Mouse (Mus musculus) hindbrain, embryonic 11.5 days (tissue): ENCODE results near the gene 2310061N02Rik. TPM values are rescaled to one million over a fixed set of nuclear protein-coding genes. Genes with fewer than 3 reads are reported as not detected.
"Not testable (repeated sequence)": the region's sequence is repeated elsewhere in the genome, so short reads cannot be mapped to it uniquely, and the experiment has no call there.

Experiments used
- ATAC-seq: fragments of 200-750 bp; cut with Nextera tagmentation; 2 replicates; pipeline ENCODE4 v1.8.0; 2017; ENCODE audit warnings: mild to moderate bottlenecking, moderate TSS enrichment, moderate library complexity; ENCODE audit not compliant: low FRiP score
- DNase-seq: peaks from one replicate; pipeline ENCODE4 v3.0.0-alpha.2; 2015; ENCODE audit warnings: low spot score
- H3K27ac ChIP-seq: fragments of 300-500 bp; sonication (generic); 2 replicates; pipeline ENCODE4 v1.5.1; 2014; ENCODE audit warnings: mild to moderate bottlenecking, low read depth, low read length
- H3K27me3 ChIP-seq: fragments of 300-500 bp; sonication (generic); 2 replicates; pipeline ENCODE4 v1.6.1; 2014; ENCODE audit warnings: mild to moderate bottlenecking, low read length, moderate library complexity, mixed read lengths; ENCODE audit not compliant: control insufficient read depth, insufficient read depth
- H3K36me3 ChIP-seq: fragments of 300-500 bp; sonication (generic); 2 replicates; pipeline ENCODE4 v1.6.1; 2014; ENCODE audit warnings: mild to moderate bottlenecking, low read length, moderate library complexity, mixed read lengths; ENCODE audit not compliant: control insufficient read depth, insufficient read depth
- H3K4me1 ChIP-seq: fragments of 300-500 bp; sonication (generic); replicated peaks from 2 replicates; pipeline ENCODE4 v1.6.1; 2014; ENCODE audit warnings: low read length, mixed read lengths; ENCODE audit not compliant: control insufficient read depth, insufficient read depth
- H3K4me2 ChIP-seq: fragments of 300-500 bp; sonication (generic); replicated peaks from 2 replicates; pipeline ENCODE4 v1.6.1; 2014; ENCODE audit warnings: mild to moderate bottlenecking, low read depth, low read length
- H3K4me3 ChIP-seq: fragments of 300-500 bp; sonication (generic); 2 replicates; pipeline ENCODE4 v1.5.1; 2014; ENCODE audit warnings: low read depth, low read length
- H3K9ac ChIP-seq: fragments of 300-500 bp; sonication (generic); 2 replicates; pipeline ENCODE4 v1.6.1; 2014; ENCODE audit warnings: low read depth, low read length
- H3K9me3 ChIP-seq: fragments of 300-500 bp; sonication (generic); 2 replicates; pipeline ENCODE4 v1.6.1; 2016; ENCODE audit warnings: low read length; ENCODE audit not compliant: control insufficient read depth
- WGBS: fragments of 180-500 bp; shearing (Covaris S2); extraction: QIAGEN DNeasy Blood & Tissue Kit; methylation state at CpG from one replicate; pipeline ENCODE4 v1.1.7; 2014; 5-methylcytosine and 5-hydroxymethylcytosine counted together
- polyA plus RNA-seq: library from polyadenylated mRNA; unstranded; fragments of >200 nt; fragmentation: Nextera tagmentation; extraction: Ambion mirVana; gene quantifications from 2 replicates; pipeline ENCODE4 v1.2.1, GENCODE M21; 2014

Gene 2310061N02Rik
- not detected in 2 replicates for polyA plus RNA-seq

- Histone ChIP-seq H3K4me3 (no peak within 1 kb of the TSS), H3K9me3 (no peaks in the 10 kb centered on the region), H3K36me3 (no peaks in the 10 kb centered on the region), H3K4me2 (no peak within 1 kb of the TSS), H3K27ac (no peak within 1 kb of the TSS), H3K9ac (no peak within 1 kb of the TSS), H3K27me3 (no peaks in the 10 kb centered on the region), H3K4me1 (no peaks in the 10 kb centered on the region)
- no peak for DNase-seq
- WGBS: 87% methylated on average over 10 of the region's 10 CpGs
- no peak for ATAC-seq
Observed at GRCm38 (mm10) chr16:88707496-88708012, at the start of gene 2310061N02Rik. TSS of gene 2310061N02Rik (minus strand) at chr16:88707962.

- not testable (repeated sequence) for H3K4me1 ChIP-seq, ATAC-seq, H3K9me3 ChIP-seq, H3K4me2 ChIP-seq, H3K36me3 ChIP-seq, H3K4me3 ChIP-seq, H3K9ac ChIP-seq, H3K27ac ChIP-seq, H3K27me3 ChIP-seq, DNase-seq
- 90% methylated on average over 3 of the region's 3 CpGs for WGBS
Observed at GRCm38 (mm10) chr16:88751535-88751934, 43.8 kb upstream of the 2310061N02Rik start, which contains the start of gene Krtap13. TSS of gene Krtap13 (minus strand) at chr16:88751635.

DNA sequence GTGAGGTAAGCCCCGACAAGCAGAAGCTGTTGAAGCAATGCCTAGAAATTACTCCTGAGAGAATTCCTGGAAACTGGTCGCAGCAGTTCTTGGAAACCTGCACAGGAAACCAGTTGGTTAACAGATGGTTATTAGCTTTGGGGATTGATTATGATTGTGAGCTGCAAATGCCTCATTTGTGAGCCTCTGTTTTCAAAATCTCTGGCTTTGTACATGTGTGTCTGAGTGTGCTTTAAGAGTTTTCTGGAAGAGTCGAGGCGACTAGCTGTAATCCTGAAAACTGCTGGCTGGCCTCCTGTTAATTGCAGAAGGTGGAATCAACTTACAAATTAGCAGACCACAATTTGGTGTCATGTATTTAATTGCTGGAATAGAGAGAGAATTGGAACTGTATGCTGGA is 40.2 kb upstream of the 2310061N02Rik start:
- Histone ChIP-seq H3K9me3 (no peaks in the 10 kb centered on the region), H3K27me3 (no peaks in the 10 kb centered on the region), H3K4me2 (no peak overlapping the region), H3K36me3 (no peaks in the 10 kb centered on the region), H3K9ac (no peak overlapping the region), H3K27ac (no peak overlapping the region), H3K4me1 (no peaks in the 10 kb centered on the region), H3K4me3 (no peak overlapping the region)
- 77% methylated on average over 4 of the region's 4 CpGs for WGBS
- no peak for DNase-seq
- no peak for ATAC-seq

- H3K9ac ChIP-seq: no peak overlapping the region
- ATAC-seq (no peak), DNase-seq (no peak)
- H3K4me2 ChIP-seq: no peak overlapping the region
- H3K27ac ChIP-seq: no peak overlapping the region
- no peaks in the 10 kb centered on the region for H3K27me3 ChIP-seq
- no peaks in the 10 kb centered on the region for H3K4me1 ChIP-seq
- no peak overlapping the region for H3K4me3 ChIP-seq
- H3K9me3 ChIP-seq: no peaks in the 10 kb centered on the region
- WGBS: 83% methylated on average over 4 of the region's 4 CpGs
- H3K36me3 ChIP-seq: no peaks in the 10 kb centered on the region
Observed at GRCm38 (mm10) chr16:88744750-88745340, 37.1 kb upstream of the 2310061N02Rik start.

GRCm38 (mm10) chr16:88735391-88735790 is 27.6 kb upstream of the 2310061N02Rik start:
- WGBS: 79% methylated on average over 2 of the region's 2 CpGs
- Histone ChIP-seq H3K36me3 (no peaks in the 10 kb centered on the region), H3K4me3 (no peak overlapping the region), H3K4me2 (no peak overlapping the region), H3K27me3 (no peaks in the 10 kb centered on the region), H3K9me3 (no peaks in the 10 kb centered on the region), H3K9ac (no peak overlapping the region), H3K27ac (no peak overlapping the region), H3K4me1 (no peaks in the 10 kb centered on the region)
- ATAC-seq (no peak), DNase-seq (no peak)

DNA sequence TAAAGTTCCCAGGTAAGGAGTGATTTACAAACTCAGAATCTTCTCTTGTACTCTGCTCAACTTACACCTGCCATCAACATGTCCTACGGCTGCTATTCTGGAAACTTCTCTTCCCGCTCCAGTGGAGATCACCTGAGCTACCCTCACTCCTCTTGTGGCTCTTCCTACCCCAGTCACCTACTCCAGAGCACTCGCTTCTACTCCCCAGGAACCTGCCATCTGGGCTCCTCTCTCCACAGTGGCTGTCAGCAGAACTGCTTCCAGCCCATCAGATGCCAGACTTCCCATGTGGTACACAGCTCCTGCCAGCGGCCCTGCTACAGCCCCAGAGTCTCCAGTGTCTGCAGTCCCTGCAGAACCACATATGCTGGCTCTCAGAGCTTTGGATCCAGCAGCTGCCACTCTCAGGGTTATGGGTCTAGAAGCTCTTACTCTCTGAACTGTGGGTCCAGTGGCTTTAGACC is 21.1 kb upstream of the 2310061N02Rik start, which contains the start of gene Krtap13-1:
Krtap13-1 (plus strand) TSS at position 51 of the 464 bp plus-strand sequence.
- Histone ChIP-seq H3K4me1 (no peaks in the 10 kb centered on the region), H3K36me3 (no peaks in the 10 kb centered on the region)
- WGBS: 82% methylated on average over 4 of the region's 4 CpGs

GRCm38 (mm10) chr16:88720031-88720430 is 12.3 kb upstream of the 2310061N02Rik start:
- 24% methylated on average over 1 of the region's 1 CpGs for WGBS
- no peaks in the 10 kb centered on the region for H3K27me3 ChIP-seq
- H3K27ac ChIP-seq: no peak overlapping the region
- no peak overlapping the region for H3K9ac ChIP-seq
- DNase-seq (no peak), ATAC-seq (no peak)
- H3K4me3 ChIP-seq: no peak overlapping the region
- H3K4me1 ChIP-seq: no peaks in the 10 kb centered on the region
- no peak overlapping the region for H3K4me2 ChIP-seq
- H3K36me3 ChIP-seq: no peaks in the 10 kb centered on the region
- no peaks in the 10 kb centered on the region for H3K9me3 ChIP-seq

More for the DNA sequence above, 21.1 kb upstream of the 2310061N02Rik start, which contains the start of gene Krtap13-1:
- H3K9ac ChIP-seq: no peak within 1 kb of the TSS
- no peak for DNase-seq
- H3K27me3 ChIP-seq: no peaks in the 10 kb centered on the region
- H3K27ac ChIP-seq: no peak within 1 kb of the TSS
- no peak for ATAC-seq
- no peak within 1 kb of the TSS for H3K4me2 ChIP-seq
- H3K4me3 ChIP-seq: no peak within 1 kb of the TSS
- no peaks in the 10 kb centered on the region for H3K9me3 ChIP-seq

GRCm38 (mm10) chr16:88716549-88716948 is 8.8 kb upstream of the 2310061N02Rik start:
- Histone ChIP-seq H3K4me3 (no peak overlapping the region), H3K4me2 (no peak overlapping the region), H3K27ac (no peak overlapping the region), H3K9me3 (no peaks in the 10 kb centered on the region), H3K36me3 (no peaks in the 10 kb centered on the region), H3K9ac (no peak overlapping the region), H3K4me1 (no peaks in the 10 kb centered on the region), H3K27me3 (no peaks in the 10 kb centered on the region)
- no peak for ATAC-seq
- no peak for DNase-seq

DNA sequence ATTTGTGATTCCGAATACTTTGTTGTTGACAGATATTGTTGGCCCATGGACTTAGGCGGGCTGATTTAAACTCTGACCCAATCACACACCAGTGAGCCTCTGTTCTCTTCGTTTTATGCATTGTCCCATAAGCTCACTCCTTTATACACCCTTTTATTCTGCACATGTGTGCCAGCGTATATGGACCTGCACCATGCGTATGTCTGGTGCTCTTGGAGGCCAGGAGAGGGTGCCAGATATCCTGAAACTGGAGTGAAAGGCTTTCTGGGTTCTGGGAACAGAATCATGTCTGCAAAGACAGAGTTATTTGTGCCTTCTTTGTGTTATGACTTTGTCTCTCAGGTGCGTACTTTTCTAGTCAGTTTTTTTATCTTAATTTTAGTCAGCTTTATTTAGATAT is 3.5 kb upstream of the 2310061N02Rik start:
- no peak overlapping the region for H3K27ac ChIP-seq
- no peaks in the 10 kb centered on the region for H3K36me3 ChIP-seq
- H3K27me3 ChIP-seq: no peaks in the 10 kb centered on the region
- DNase-seq: no peak
- no peak overlapping the region for H3K4me3 ChIP-seq
- H3K9me3 ChIP-seq: no peaks in the 10 kb centered on the region
- no peaks in the 10 kb centered on the region for H3K4me1 ChIP-seq
- ATAC-seq: no peak
- no peak overlapping the region for H3K9ac ChIP-seq
- no peak overlapping the region for H3K4me2 ChIP-seq
- WGBS: 90% methylated on average over 6 of the region's 6 CpGs
